Mouse (Mus musculus): ENCODE data around the gene Tmem229a.

DNA sequence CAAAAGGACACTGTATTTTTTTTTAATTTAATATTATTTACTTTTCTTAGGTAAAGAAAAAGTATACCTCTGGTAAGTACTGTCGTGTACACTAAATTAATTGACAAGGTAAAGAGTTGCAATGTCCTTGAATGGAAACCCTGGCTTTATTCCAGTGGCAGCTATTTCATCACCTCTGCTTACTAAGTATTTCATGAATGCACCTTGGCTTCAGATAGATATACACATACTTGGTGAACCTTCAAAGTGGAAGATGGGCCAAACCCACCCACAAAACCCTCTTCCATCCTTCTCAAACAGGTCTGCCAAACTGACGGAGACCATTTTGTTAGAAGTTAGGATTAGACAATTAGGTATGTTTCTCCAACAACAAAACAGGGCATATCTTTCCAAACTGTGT, 5.4 kb downstream of the Tmem229a start:
- TF ChIP-seq NRF1 (IDR thresholded peaks at IDR 0.05; ENCODE audit: insufficient read depth, low read depth, low read length, poor library complexity, severe bottlenecking) = no peak
- no peak for TF ChIP-seq CTCF (IDR thresholded peaks at IDR 0.05 in 2 of 3, conservative IDR thresholded peaks at IDR 0.05 in 1 of 3; ENCODE audit: control insufficient read depth in 1 of 3, insufficient read depth in 1 of 3, low read depth in 2 of 3, low read length in 3 of 3, poor library complexity in 1 of 3, severe bottlenecking in 1 of 3)
- no peak for TF ChIP-seq POLR2A (IDR thresholded peaks at IDR 0.05; ENCODE audit: control insufficient read depth in 1 of 2, insufficient read depth in 1 of 2, low read depth in 1 of 2, low read length in 2 of 2, poor library complexity in 1 of 2)
- no peak for TF ChIP-seq CHD1 (IDR thresholded peaks at IDR 0.05; ENCODE audit: low read depth, low read length)
- TF ChIP-seq TBP (IDR thresholded peaks at IDR 0.05; ENCODE audit: low read depth, low read length) = no peak
- TF ChIP-seq E2F4 (IDR thresholded peaks at IDR 0.05; ENCODE audit: borderline replicate concordance, low read depth, low read length) = no peak
- no peak for TF ChIP-seq ZC3H11A (IDR thresholded peaks at IDR 0.05; ENCODE audit: low read depth, low read length)
- TF ChIP-seq JUND (IDR thresholded peaks at IDR 0.05; ENCODE audit: low read depth, low read length) = no peak

Data from MEL (cell line).